Mouse (Mus musculus) erythroblast, embryonic 14.5 days (primary cell): ENCODE results near the gene Gm10643. TPM values are rescaled to one million over a fixed set of nuclear protein-coding genes. Genes with fewer than 3 reads are reported as not detected.

Experiments used
- H3K27me3 ChIP-seq: 2 replicates; pipeline ENCODE4 v1.6.1; 2012; ENCODE audit warnings: inconsistent platforms; ENCODE audit not compliant: control insufficient read depth
- H3K36me3 ChIP-seq: 2 replicates; pipeline ENCODE4 v1.6.1; 2012; ENCODE audit warnings: mild to moderate bottlenecking, inconsistent platforms; ENCODE audit not compliant: control insufficient read depth
- H3K4me1 ChIP-seq: 2 replicates; pipeline ENCODE4 v1.6.1; 2012; ENCODE audit warnings: inconsistent platforms; ENCODE audit not compliant: control insufficient read depth
- H3K4me3 ChIP-seq: replicated peaks from 2 replicates; pipeline ENCODE3; 2012; ENCODE audit warnings: moderate library complexity, mild to moderate bottlenecking, inconsistent platforms
- H3K9me3 ChIP-seq: 2 replicates; pipeline ENCODE4 v1.6.1; 2012; ENCODE audit warnings: low read length, inconsistent platforms, mixed read lengths; ENCODE audit not compliant: control insufficient read depth
- GATA1 ChIP-seq: IDR thresholded peaks from 2 replicates; pipeline ENCODE4 v1.6.1; 2012; ENCODE audit warnings: low read length, inconsistent platforms, mixed read lengths
- TAL1 ChIP-seq: IDR thresholded peaks from 3 replicates; pipeline ENCODE4 v1.6.1; 2012; ENCODE audit warnings: low read length, inconsistent platforms, mixed read lengths
- polyA plus RNA-seq: library from polyadenylated mRNA; stranded (reverse); fragments of >175 nt; gene quantifications from 2 replicates; pipeline ENCODE4 v1.2.3, GENCODE M21; 2012

Gm10643 gene
- polyA plus RNA-seq, 1 experiment: not detected

GRCm38 (mm10) chr8:84067047-84067573 is 2.2 kb upstream of the Gm10643 start:
- Histone ChIP-seq H3K36me3 (peaks cover 4% of the 10 kb centered on the region; the same call in 1 of the 2 replicates), H3K4me1 (peaks cover 55% of the 10 kb centered on the region)
- no peak for TF ChIP-seq GATA1
- no peak for TF ChIP-seq TAL1

DNA sequence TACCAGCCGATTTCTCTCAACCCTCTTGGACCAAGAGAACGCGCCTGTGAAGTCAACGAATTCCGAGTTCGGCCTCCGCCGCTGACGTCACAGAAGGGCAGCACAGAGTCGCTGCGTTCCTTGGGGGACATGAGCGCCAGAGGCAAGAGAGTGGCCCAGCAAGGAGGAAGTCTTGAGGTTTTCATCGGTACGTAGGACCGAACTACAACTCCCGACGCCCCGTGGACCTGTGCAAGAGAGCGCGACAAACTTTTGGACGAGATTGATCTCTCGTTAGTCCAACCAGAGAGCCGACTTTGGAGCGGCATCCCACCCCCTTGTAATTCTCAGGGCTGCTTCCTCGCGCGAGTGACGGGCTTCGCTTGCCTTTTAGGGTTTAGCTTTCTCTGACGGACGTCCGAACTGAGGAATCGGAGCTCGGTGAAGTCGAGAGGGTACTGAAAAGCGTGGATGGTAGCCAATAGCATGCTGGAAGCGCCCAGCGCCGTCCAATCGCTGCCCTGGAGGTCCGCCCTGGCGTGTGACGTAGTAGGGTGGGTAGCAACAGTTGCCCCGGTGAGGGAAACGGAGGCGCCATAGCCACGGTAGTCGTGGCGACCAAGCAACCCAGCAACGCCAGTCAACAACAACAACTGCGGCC is 1.5 kb upstream of the Gm10643 start, which contains the start of gene Rfx1:
TSS of gene Rfx1 (plus strand) at position 544 of the 640 bp plus-strand sequence.
- Histone ChIP-seq H3K4me1 (peaks cover 51% of the 10 kb centered on the region), H3K36me3 (peaks cover 4% of the 10 kb centered on the region; the same call in 1 of the 2 replicates), H3K27me3 (no peaks in the 10 kb centered on the region), H3K9me3 (no peaks in the 10 kb centered on the region), H3K4me3 (peak within 1 kb of the TSS; percentile 91)
- TF ChIP-seq TAL1: no peak
- TF ChIP-seq GATA1: no peak

More at GRCm38 (mm10) chr8:84067047-84067573, 2.2 kb upstream of the Gm10643 start:
- no peaks in the 10 kb centered on the region for H3K9me3 ChIP-seq
- H3K4me3 ChIP-seq: peak overlapping the region; percentile 91
- no peaks in the 10 kb centered on the region for H3K27me3 ChIP-seq

DNA sequence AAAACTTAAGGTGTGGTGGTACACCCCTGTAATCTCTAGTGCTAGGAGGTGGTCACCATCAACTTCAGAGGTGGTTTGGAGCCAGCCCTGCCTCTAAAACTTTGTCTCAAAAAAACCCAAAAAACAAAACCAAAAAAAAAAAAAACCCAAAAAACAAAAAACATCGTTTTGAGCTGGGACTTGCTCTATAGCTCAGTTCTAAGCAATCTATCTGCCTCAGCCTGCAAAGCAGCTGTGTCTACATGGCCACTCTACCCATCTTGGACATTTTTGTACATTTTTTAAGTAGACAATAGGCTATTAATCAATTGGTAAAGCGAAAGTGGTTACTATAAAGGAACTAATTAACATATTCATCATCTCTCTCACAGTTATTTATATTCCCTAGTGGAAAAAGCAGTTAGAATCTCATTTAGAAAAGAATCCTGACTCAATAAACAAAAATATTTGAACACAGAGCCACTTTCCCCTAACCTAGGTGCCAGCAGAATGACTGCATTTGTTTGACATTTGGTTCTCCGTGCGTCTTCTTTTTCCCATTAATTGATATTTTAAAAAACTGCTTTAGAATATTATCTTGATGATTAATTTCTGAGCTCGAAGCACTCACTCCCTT is 628 bp upstream of the Gm10643 start:
- Histone ChIP-seq H3K4me3 (peak overlapping the region; percentile 91), H3K9me3 (no peaks in the 10 kb centered on the region), H3K27me3 (no peaks in the 10 kb centered on the region), H3K4me1 (peaks cover 48% of the 10 kb centered on the region), H3K36me3 (peaks cover 4% of the 10 kb centered on the region; the same call in 1 of the 2 replicates)
- no peak for TF ChIP-seq TAL1
- no peak for TF ChIP-seq GATA1

DNA sequence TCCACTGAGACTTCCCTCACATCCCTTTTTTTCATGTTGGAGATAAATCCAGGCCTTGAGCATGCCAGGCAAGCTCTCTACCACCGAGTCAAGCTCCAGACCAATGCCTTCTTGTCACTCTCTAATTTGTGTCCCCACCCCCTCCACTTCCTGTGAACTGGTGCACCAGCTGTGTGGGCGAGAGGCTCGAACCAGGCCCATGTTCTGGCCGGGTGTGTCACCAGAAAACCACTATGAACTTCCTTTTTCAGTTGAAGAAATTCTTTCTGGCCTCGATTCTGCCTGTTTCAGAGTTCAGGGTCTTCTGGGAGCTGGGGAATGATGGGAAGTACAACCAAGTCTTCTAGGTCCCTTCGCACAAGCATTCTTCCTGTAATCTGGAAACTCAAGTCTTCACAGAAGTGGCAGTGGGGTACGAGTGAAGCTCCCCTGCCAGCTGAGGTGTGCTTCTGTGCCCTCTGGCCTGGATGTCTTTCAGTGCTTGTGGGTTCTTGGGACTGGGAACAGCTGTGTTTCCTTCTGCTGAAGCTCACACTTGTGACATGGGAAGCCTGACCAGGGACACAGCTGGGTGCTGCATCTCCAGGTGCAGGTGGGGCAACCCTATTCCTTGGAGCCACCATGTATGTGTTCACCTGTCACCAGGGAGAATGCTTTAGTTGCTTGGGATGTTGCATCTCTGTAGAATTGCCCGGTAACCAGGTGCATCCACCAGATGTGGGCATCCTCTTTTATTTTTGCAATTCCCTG is 901 bp downstream of the Gm10643 start:
- Histone ChIP-seq H3K4me1 (peaks cover 34% of the 10 kb centered on the region), H3K27me3 (no peaks in the 10 kb centered on the region), H3K4me3 (no peak overlapping the region), H3K36me3 (no peaks in the 10 kb centered on the region), H3K9me3 (no peaks in the 10 kb centered on the region)
- TF ChIP-seq TAL1: no peak
- no peak for TF ChIP-seq GATA1

- Histone ChIP-seq H3K4me3 (no peak overlapping the region), H3K4me1 (peaks cover 6% of the 10 kb centered on the region), H3K36me3 (no peaks in the 10 kb centered on the region), H3K9me3 (peaks cover 1% of the 10 kb centered on the region; the same call in 1 of the 2 replicates), H3K27me3 (no peaks in the 10 kb centered on the region)
- TF ChIP-seq TAL1 (no peak), GATA1 (no peak)
Observed at GRCm38 (mm10) chr8:84060245-84060644, 4.7 kb downstream of the Gm10643 start.

DNA sequence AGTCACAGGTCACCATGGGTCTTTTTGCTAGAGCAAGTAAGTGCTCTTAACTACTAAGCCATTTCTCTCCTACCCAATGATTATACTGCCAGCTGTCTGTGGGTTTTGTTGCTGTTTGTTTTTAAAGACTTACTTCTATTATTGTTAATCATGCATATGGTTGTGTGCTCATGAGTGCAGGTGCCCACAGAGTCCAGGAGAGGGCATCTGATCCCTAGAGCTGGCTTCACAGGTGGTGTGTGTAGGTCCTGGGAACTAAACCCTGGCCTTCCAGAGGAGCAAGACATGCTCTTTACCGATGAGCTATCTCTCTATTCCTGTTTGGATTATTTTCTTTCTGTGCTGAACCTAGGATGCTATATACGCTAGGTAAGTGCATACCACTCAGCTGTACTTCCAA is 5.7 kb downstream of the Gm10643 start:
- Histone ChIP-seq H3K4me1 (peaks cover 2% of the 10 kb centered on the region), H3K27me3 (no peaks in the 10 kb centered on the region), H3K9me3 (peaks cover 2% of the 10 kb centered on the region; the same call in 1 of the 2 replicates), H3K4me3 (no peak overlapping the region), H3K36me3 (no peaks in the 10 kb centered on the region)
- TF ChIP-seq TAL1: no peak
- TF ChIP-seq GATA1: no peak

DNA sequence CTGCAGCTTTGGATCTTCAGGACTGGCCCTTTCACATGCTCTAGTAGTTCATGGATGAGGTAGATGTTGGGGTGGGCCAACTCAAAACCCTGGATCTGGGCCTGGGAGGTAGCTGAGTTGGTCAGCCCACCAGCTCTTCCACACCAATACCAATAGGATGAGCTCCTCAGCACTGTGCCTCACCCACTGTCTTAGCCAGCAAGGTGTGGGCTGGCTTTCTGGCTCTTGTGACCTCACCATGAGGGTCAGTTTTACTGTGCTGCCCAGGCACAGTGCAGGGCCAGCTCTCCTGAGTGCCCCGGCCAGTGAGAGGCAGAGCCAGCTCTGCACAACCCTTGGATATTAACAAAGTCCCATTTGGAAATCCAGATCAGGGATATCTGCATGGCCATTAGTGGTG is 7.1 kb downstream of the Gm10643 start:
- peaks cover 2% of the 10 kb centered on the region; the same call in 1 of the 2 replicates for H3K9me3 ChIP-seq
- H3K27me3 ChIP-seq: no peaks in the 10 kb centered on the region
- no peaks in the 10 kb centered on the region for H3K36me3 ChIP-seq
- no peak overlapping the region for H3K4me3 ChIP-seq
- TF ChIP-seq TAL1: no peak
- TF ChIP-seq GATA1: no peak
- peaks cover under 1% of the 10 kb centered on the region; the same call in 1 of the 2 replicates for H3K4me1 ChIP-seq

DNA sequence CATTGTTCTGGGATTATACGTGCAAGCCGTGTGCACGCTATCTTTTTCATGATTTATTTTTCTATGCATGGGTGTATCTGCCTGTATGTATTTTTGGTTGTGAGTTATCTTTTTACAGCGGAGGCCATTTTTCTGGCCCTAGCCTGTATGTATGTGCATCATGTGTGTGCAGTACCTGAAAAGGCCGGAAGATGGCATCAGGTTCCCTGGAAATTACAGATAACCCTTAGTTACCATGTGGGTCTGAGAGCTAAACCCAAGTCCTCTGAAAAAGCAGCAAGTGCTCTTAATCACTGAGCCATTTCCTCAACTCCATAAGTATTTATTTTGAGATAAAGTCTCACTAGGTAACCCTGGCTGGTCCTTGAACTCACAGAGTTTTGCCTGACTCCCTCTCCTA is 11.7 kb downstream of the Gm10643 start:
- H3K4me3 ChIP-seq: no peak overlapping the region
- TF ChIP-seq TAL1: no peak
- TF ChIP-seq GATA1: no peak
- H3K4me1 ChIP-seq: peaks cover 2% of the 10 kb centered on the region; the same call in 1 of the 2 replicates
- no peaks in the 10 kb centered on the region for H3K36me3 ChIP-seq
- peaks cover 3% of the 10 kb centered on the region for H3K27me3 ChIP-seq
- peaks cover 2% of the 10 kb centered on the region; the same call in 1 of the 2 replicates for H3K9me3 ChIP-seq

DNA sequence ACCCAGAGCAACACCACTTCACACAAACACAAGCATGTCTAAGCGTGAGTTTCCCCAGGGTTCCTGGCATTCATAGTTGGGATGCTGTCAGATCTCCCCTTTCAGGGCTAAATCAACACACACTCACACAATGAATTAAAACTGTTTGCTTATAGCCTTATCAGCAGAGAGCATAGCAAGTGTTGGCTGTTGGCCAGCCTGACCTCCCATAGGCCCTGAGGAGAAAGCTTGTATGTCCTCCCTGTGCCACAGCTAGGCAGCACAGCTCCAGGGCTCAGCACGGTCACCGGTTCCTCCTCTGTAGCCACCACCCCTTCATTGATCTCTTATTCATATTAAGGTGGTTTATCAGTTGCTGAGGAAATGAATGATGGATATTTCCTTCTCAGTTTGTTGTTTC is 12.2 kb downstream of the Gm10643 start:
- TF ChIP-seq TAL1 (no peak), GATA1 (no peak)

More for the DNA sequence above, 12.2 kb downstream of the Gm10643 start:
- H3K4me3 ChIP-seq: no peak overlapping the region
- peaks cover 2% of the 10 kb centered on the region; the same call in 1 of the 2 replicates for H3K4me1 ChIP-seq
- no peaks in the 10 kb centered on the region for H3K36me3 ChIP-seq
- peaks cover 2% of the 10 kb centered on the region; the same call in 1 of the 2 replicates for H3K9me3 ChIP-seq
- peaks cover 3% of the 10 kb centered on the region for H3K27me3 ChIP-seq
